Mouse (Mus musculus) c-Kit-positive CD71-positive TER-119-positive erythroid progenitor cells, embryonic 14.5 days (primary cell): ENCODE measurements around the gene Atg7.

Experiments
- DNase-seq: peaks from one replicate; pipeline ENCODE4 v3.0.0-alpha.2; 2013; ENCODE audit warnings: low spot score

Atg7 gene

DNA sequence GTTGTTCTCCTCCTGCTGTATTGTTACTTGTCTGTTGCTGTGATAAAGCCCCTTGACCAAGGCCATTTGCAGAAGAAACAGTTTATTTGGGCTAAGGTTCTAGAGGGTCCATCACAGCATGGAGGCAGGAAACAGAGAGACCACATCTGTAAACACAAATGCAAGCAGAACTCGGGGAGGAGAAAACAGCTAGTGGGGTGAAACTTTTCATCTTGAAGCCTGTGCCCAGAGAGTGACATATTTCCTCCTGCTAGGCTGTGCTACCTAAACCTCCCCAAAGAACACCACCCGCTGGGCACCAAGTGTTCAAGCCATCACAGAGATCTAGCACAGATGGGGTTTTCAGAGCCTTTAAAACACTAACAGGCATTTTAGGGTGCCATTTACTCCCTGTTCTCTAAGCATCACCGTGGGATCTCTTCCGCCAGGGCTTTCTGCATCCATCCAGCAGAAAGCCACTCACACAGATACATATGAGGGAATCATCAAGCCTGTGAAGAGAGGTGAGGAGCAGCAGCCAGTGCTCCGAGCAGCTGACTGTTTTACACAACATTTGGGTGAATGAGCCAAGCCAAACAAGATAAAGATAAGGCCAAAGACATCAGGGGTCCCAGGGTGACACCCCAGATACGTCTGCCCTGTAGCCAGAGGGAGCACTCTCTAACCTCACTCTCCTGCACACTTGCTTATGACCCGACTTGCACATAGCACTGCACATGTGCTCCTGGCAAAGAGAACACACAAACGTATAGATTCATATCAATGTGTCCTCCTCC, 262.5 kb downstream of the Atg7 start:
- no peak for DNase-seq

DNA sequence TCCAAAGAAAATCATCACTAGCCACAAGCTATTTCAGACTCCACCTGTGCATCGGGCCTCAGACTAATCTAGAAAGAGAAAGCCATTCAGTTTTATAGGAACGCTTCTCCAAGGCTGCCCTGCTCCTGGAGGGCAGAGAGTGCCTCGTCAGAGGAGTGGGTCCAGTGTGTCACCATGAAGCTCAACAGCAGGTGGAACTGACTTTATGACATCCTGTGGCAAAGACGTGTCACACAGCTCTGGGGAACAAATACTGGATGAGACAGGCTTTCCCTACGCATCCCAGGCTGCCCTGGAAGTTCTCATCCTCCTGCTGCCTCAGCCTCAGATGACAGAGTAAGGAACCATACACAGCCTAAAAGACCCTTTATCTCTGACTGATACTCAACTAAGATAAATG, 263.3 kb downstream of the Atg7 start:
- DNase-seq: no peak

DNA sequence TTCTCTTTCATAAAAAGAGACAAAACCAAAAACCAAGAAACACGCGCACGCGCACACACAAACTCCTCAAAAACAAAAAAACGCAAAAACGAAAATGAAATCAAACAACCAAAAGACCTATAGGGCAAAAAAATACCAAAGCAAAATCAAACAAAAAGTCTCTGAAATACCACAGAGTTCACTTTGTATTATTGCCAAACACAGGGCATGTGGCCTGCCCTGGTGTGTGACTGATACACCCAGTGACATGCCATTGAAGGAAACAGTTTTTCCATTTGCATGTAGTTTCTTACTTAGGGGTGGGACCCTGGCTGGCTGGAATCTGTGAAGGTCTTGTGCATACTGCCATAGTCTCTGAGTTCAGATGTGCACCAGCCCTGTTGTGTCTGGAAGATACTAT, 264.6 kb downstream of the Atg7 start:
- DNase-seq: no peak

DNA sequence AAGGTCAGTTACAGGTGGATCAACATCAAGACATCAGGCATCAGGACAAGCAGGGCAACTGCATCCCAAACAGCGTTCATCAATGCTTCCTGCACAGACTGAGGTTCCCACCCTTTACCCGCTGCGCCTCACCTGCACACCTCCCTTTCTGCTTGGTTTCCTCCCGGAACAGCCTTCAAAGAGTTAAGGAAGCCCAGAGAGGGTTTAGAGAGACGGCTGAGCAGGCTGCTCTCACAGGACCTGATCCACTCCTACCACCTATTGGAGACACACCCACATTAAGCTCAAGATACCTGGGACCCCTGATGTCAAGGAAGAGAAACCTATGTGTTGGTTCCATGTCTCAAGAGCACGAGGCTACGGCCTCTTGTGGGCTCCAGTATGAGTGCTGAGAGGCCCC, 266.9 kb downstream of the Atg7 start:
- DNase-seq: no peak
